Mouse (Mus musculus) lung, postnatal 0 days (tissue): ENCODE measurements around the gene Gsdme.

ENCODE experiments used
- CTCF ChIP-seq: IDR thresholded peaks from 2 replicates; pipeline ENCODE4 v1.5.1; 2016; ENCODE audit warnings: antibody characterized with exemption, mild to moderate bottlenecking
- EP300 ChIP-seq: IDR thresholded peaks from 2 replicates; pipeline ENCODE4 v1.6.1; 2016; ENCODE audit warnings: antibody characterized with exemption, mild to moderate bottlenecking, control low read depth

DNA sequence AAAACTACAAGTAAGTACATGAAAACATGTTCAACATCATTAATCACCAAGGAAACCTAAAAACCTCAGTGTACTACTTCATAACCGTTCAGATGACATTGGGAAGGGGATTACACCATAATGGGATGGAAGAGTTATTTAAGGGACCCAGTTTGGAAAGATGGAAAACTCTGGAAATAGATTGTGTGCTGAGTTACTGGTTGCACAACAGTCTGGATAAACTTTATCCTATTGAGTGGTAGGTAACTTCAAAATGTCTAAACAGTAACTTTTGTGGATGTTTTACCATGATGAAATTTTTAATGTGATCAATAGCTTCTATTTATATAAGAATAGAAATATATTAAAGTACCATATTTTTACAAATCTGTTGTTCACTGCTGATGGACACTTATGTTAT is 71.5 kb downstream of the Gsdme start:
- no peak for TF ChIP-seq CTCF
- no peak for TF ChIP-seq EP300
